Mouse (Mus musculus): ENCODE results near the gene Abtb2. TPM values are rescaled to one million over a fixed set of nuclear protein-coding genes. Genes with fewer than 3 reads are reported as not detected.

The Abtb2 gene
- polyA plus RNA-seq, 1 experiment, result 11.9 TPM

GRCm38 (mm10) chr2:103629956-103630355, 63.8 kb downstream of the Abtb2 start:
- Histone ChIP-seq H3K4me3 (ENCODE audit: insufficient read depth, low read length) (no peak overlapping the region), H3K4me1 (ENCODE audit: control insufficient read depth, insufficient read depth, low read length) (no peaks in the 10 kb centered on the region), H3K27ac (ENCODE audit: insufficient read depth, low read length) (no peak overlapping the region)
- TF ChIP-seq CTCF (IDR thresholded peaks at IDR 0.05; ENCODE audit: extremely low read depth, insufficient read depth, low read length) (no peak), POLR2A (IDR thresholded peaks at IDR 0.05; ENCODE audit: extremely low read depth, insufficient read depth, low read length) (no peak)

DNA sequence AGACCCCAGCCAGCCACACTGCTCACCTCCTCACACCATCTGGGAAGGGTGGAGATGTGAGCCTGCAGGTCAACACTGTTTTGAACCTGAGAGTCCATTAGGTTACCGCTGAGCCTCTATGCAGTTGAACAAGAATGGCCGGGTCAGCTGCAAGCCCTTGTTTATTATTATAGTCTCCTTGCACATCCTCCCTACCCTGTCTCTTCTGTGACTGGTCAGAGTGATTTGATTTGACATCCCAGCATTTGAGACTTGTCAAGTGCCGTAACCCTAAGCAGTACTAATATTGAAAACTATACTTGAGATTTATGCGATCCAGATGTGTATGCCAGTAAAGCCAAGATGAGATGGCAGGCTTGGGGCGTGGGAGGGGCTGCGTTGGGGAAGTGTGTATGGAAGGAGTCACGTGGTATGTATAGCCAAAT, 65.2 kb downstream of the Abtb2 start:
- Histone ChIP-seq H3K4me1 (ENCODE audit: control insufficient read depth, insufficient read depth, low read length) (no peaks in the 10 kb centered on the region), H3K4me3 (ENCODE audit: insufficient read depth, low read length) (no peak overlapping the region), H3K27ac (ENCODE audit: insufficient read depth, low read length) (no peak overlapping the region)
- no peak for TF ChIP-seq POLR2A (IDR thresholded peaks at IDR 0.05; ENCODE audit: extremely low read depth, insufficient read depth, low read length)
- no peak for TF ChIP-seq CTCF (IDR thresholded peaks at IDR 0.05; ENCODE audit: extremely low read depth, insufficient read depth, low read length)

GRCm38 (mm10) chr2:103632136-103632925, 66.2 kb downstream of the Abtb2 start:
- no peak overlapping the region for H3K4me3 ChIP-seq (ENCODE audit: insufficient read depth, low read length)
- H3K27ac ChIP-seq (ENCODE audit: insufficient read depth, low read length), result no peak overlapping the region
- H3K4me1 ChIP-seq (ENCODE audit: control insufficient read depth, insufficient read depth, low read length), result no peaks in the 10 kb centered on the region
- TF ChIP-seq CTCF (IDR thresholded peaks at IDR 0.05; ENCODE audit: extremely low read depth, insufficient read depth, low read length), result no peak
- TF ChIP-seq POLR2A (IDR thresholded peaks at IDR 0.05; ENCODE audit: extremely low read depth, insufficient read depth, low read length), result no peak

GRCm38 (mm10) chr2:103632926-103633250, 66.8 kb downstream of the Abtb2 start:
- H3K4me1 ChIP-seq (ENCODE audit: control insufficient read depth, insufficient read depth, low read length), result no peaks in the 10 kb centered on the region
- no peak overlapping the region for H3K4me3 ChIP-seq (ENCODE audit: insufficient read depth, low read length)
- TF ChIP-seq CTCF (IDR thresholded peaks at IDR 0.05; ENCODE audit: extremely low read depth, insufficient read depth, low read length), result no peak
- TF ChIP-seq POLR2A (IDR thresholded peaks at IDR 0.05; ENCODE audit: extremely low read depth, insufficient read depth, low read length), result no peak
- H3K27ac ChIP-seq (ENCODE audit: insufficient read depth, low read length), result no peak overlapping the region

GRCm38 (mm10) chr2:103635731-103636487, 69.8 kb downstream of the Abtb2 start:
- no peak overlapping the region for H3K27ac ChIP-seq (ENCODE audit: insufficient read depth, low read length)
- TF ChIP-seq POLR2A (IDR thresholded peaks at IDR 0.05; ENCODE audit: extremely low read depth, insufficient read depth, low read length) (no peak), CTCF (IDR thresholded peaks at IDR 0.05; ENCODE audit: extremely low read depth, insufficient read depth, low read length) (no peak)
- H3K4me3 ChIP-seq (ENCODE audit: insufficient read depth, low read length), result no peak overlapping the region
- no peaks in the 10 kb centered on the region for H3K4me1 ChIP-seq (ENCODE audit: control insufficient read depth, insufficient read depth, low read length)

DNA sequence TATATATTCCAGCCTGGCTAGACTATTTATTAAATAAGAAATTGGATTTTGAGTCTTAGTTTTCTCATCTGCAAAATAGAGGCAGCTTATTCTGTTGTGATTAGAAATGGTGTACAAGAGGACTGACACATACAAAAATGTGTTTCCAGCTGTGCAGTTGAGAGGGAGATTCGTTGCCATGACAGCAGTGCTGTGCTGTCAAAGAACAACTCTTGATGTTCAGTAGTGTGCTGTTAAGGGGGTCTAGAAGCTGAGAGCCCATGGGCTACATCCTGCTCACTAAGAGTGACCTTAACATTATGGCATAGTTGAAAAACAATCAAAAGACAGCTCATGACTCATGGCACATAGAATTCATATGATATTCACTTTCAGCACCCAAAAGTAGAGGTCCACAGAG, 71.3 kb downstream of the Abtb2 start:
- Histone ChIP-seq H3K4me3 (ENCODE audit: insufficient read depth, low read length) (no peak overlapping the region), H3K4me1 (ENCODE audit: control insufficient read depth, insufficient read depth, low read length) (no peaks in the 10 kb centered on the region), H3K27ac (ENCODE audit: insufficient read depth, low read length) (no peak overlapping the region)
- TF ChIP-seq POLR2A (IDR thresholded peaks at IDR 0.05; ENCODE audit: extremely low read depth, insufficient read depth, low read length) (no peak), CTCF (IDR thresholded peaks at IDR 0.05; ENCODE audit: extremely low read depth, insufficient read depth, low read length) (no peak)

DNA sequence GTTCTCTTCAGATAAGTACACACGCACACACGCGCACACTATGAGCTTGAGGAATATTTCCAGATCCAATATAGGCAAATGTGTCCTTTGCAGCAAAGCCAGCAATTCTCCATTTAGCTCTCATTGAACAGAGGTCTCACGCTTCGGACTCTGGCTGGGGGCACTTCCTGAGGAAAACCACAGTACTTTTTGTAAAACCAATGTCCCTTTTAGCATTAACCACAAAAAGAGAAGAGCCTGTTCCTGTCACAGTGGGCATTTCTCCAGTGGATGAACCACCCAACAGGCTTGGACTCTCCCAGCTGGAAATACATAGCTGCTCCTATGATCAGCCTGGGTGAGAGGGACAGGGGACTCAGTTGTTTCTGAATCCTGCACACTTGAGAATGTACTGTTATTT, 71.8 kb downstream of the Abtb2 start:
- no peak overlapping the region for H3K4me3 ChIP-seq (ENCODE audit: insufficient read depth, low read length)
- H3K27ac ChIP-seq (ENCODE audit: insufficient read depth, low read length), result no peak overlapping the region
- TF ChIP-seq CTCF (IDR thresholded peaks at IDR 0.05; ENCODE audit: extremely low read depth, insufficient read depth, low read length) (no peak), POLR2A (IDR thresholded peaks at IDR 0.05; ENCODE audit: extremely low read depth, insufficient read depth, low read length) (no peak)
- H3K4me1 ChIP-seq (ENCODE audit: control insufficient read depth, insufficient read depth, low read length), result no peaks in the 10 kb centered on the region

- Histone ChIP-seq H3K4me1 (ENCODE audit: control insufficient read depth, insufficient read depth, low read length) (no peaks in the 10 kb centered on the region), H3K4me3 (ENCODE audit: insufficient read depth, low read length) (no peak overlapping the region), H3K27ac (ENCODE audit: insufficient read depth, low read length) (no peak overlapping the region)
- TF ChIP-seq POLR2A (IDR thresholded peaks at IDR 0.05; ENCODE audit: extremely low read depth, insufficient read depth, low read length) (no peak), CTCF (IDR thresholded peaks at IDR 0.05; ENCODE audit: extremely low read depth, insufficient read depth, low read length) (no peak)
Measured at GRCm38 (mm10) chr2:103639701-103640100, 73.6 kb downstream of the Abtb2 start.

DNA sequence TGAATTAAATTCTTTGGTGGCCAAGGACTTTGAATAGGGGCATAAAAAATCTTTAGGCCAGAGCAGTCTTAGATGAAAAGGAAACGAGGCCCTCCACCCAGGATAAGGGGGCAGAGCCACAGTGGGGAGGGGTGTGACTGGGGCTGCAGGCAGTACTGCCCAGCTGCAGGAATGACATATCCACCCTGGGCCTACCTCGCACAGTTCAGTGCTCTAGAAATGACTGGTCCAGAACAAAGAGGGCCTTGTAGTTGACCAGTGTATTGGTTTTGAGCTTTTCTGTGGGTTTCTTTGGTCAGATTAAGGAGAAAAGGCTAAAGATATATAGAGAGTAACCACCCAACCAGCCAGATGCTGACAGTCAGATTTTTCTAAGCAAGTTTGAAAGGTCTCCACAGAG, 74.8 kb downstream of the Abtb2 start:
- no peaks in the 10 kb centered on the region for H3K4me1 ChIP-seq (ENCODE audit: control insufficient read depth, insufficient read depth, low read length)
- TF ChIP-seq CTCF (IDR thresholded peaks at IDR 0.05; ENCODE audit: extremely low read depth, insufficient read depth, low read length) (no peak), POLR2A (IDR thresholded peaks at IDR 0.05; ENCODE audit: extremely low read depth, insufficient read depth, low read length) (no peak)
- no peak overlapping the region for H3K4me3 ChIP-seq (ENCODE audit: insufficient read depth, low read length)
- no peak overlapping the region for H3K27ac ChIP-seq (ENCODE audit: insufficient read depth, low read length)

All from cortical plate, adult 2 months (tissue).